Mouse (Mus musculus): ENCODE data around the gene Cyp11a1. TPM values are rescaled to one million over a fixed set of nuclear protein-coding genes. Genes with fewer than 3 reads are reported as not detected.

Cyp11a1 gene
- total and polyA plus RNA-seq, 2 experiments from 2014 or later = 0.22 to 1.3 TPM

DNA sequence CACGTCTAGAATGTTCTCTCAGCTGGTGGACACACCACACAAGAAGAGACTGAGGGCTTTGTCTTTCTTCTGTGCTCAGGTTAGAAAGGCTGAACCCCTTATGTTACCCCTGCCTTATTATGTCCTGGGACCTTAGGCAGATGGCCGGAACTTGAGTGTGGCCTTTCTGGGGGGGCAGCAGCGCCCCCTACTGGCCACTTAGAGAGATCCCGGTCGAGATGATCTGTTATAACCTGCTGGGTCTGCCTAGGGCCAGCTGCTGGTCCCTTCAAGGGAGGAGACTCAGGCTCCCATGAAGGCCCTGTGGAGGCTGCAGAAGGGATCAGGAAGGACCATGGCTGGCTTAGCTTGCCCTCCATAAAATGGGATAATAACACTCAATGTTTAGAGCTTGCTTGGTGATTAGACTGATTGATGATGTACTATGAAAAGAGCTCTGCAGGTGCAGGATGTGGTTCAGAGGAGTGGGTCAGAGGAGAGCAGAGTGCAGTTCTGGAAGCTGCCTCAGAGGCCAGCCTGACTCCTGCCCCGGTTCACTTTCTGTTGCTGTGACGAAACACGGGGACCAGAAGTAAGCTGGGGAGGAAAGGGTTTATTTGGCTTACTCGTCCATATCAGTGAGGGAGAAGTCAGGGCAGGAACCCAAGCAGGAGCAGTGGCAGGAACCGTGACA lies 15.6 kb upstream of the Cyp11a1 start:
- WGBS = 40% methylated on average over 10 of the region's 10 CpGs
- H3K27me3 ChIP-seq (ENCODE audit: insufficient read depth, low read length) = no peaks in the 10 kb centered on the region
- H3K4me3 ChIP-seq (ENCODE audit: low read depth, low read length) = no peak overlapping the region
- H3K4me2 ChIP-seq (ENCODE audit: low read depth, low read length, poor library complexity, severe bottlenecking) = no peak overlapping the region
- H3K9me3 ChIP-seq (ENCODE audit: low read length) = no peaks in the 10 kb centered on the region
- H3K27ac ChIP-seq (ENCODE audit: low read depth, low read length) = no peak overlapping the region
- no peaks in the 10 kb centered on the region for H3K36me3 ChIP-seq (ENCODE audit: insufficient read depth, low read length)
- no peak for DNase-seq (ENCODE audit: low spot score)
- H3K9ac ChIP-seq (replicated peaks; ENCODE audit: low read length, poor library complexity, severe bottlenecking) = no peak overlapping the region
- no peak for ATAC-seq (ENCODE audit: low FRiP score)
- TF ChIP-seq CTCF (IDR thresholded peaks at IDR 0.05) = peak; percentile 66
- no peaks in the 10 kb centered on the region for H3K4me1 ChIP-seq (ENCODE audit: insufficient read depth, low read length)

DNA sequence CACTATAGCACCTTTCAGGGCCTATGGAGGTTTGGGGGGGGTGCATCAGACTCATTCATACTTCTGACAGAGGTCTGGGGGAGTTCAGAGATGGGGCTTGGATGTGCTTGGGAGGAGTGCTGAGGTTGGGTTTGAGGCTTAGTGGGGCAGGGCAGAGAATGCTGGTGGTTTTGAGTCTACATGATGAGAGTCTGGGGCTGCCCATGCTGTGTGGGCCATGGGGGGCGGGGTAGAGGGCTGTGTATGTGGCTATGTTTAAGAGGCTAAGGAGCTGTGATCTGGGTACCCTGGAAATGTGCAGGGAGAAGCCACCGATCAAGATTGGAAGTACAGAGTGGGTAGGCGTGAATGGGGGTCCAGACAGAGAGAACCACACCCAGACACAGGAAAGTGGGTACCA lies 14.2 kb upstream of the Cyp11a1 start:
- H3K9ac ChIP-seq (replicated peaks; ENCODE audit: low read length, poor library complexity, severe bottlenecking) = no peak overlapping the region
- H3K4me2 ChIP-seq (ENCODE audit: low read depth, low read length, poor library complexity, severe bottlenecking) = no peak overlapping the region
- no peaks in the 10 kb centered on the region for H3K36me3 ChIP-seq (ENCODE audit: insufficient read depth, low read length)
- no peak overlapping the region for H3K27ac ChIP-seq (ENCODE audit: low read depth, low read length)
- no peak overlapping the region for H3K4me3 ChIP-seq (ENCODE audit: low read depth, low read length)
- H3K4me1 ChIP-seq (ENCODE audit: insufficient read depth, low read length) = no peaks in the 10 kb centered on the region
- H3K27me3 ChIP-seq (ENCODE audit: insufficient read depth, low read length) = no peaks in the 10 kb centered on the region
- H3K9me3 ChIP-seq (ENCODE audit: low read length) = no peaks in the 10 kb centered on the region
- no peak for TF ChIP-seq CTCF (IDR thresholded peaks at IDR 0.05)
- WGBS = 92% methylated on average over 3 of the region's 3 CpGs
- ATAC-seq (ENCODE audit: low FRiP score) (no peak), DNase-seq (ENCODE audit: low spot score) (no peak)

DNA sequence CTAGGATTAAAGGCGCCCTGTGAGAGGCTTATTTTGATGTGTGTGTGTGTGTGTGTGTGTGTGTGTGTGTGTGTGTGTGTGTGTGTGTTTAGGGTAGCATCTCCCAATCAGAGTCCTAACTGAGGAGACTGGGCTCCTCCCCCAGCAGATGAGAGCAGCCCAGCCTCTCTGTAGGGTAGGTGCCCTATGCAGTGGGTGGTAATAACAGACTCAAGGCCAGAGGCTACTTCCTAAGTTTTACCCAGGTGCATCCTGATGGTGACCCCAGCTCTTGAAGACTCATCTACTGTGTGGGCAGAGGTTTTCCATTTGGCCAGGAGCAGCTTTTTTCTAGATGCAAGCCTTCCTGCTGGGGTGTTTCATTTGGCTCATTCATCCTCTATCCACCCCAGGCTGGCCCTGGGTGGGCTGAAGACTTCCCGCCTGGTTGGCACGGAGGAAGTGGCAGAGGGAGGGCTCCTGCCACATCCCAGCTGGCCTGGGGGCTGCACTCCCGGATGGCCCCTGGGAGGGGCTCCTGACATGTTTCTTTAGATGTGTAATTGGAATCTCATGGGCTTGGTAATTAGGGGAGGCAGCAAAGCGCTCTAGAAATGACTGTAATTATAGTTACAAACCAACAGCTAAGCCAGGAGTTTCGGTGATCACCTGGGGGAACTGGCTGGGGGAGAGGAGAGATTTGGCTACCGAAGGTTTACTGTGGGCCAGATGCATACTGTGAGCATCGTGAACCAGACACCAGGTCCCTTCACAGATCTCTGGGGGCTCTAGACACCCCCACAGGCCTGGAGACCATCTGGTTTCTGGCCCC lies 13.2 kb upstream of the Cyp11a1 start:
- no peak for TF ChIP-seq CTCF (IDR thresholded peaks at IDR 0.05)
- no peak overlapping the region for H3K27ac ChIP-seq (ENCODE audit: low read depth, low read length)

DNA sequence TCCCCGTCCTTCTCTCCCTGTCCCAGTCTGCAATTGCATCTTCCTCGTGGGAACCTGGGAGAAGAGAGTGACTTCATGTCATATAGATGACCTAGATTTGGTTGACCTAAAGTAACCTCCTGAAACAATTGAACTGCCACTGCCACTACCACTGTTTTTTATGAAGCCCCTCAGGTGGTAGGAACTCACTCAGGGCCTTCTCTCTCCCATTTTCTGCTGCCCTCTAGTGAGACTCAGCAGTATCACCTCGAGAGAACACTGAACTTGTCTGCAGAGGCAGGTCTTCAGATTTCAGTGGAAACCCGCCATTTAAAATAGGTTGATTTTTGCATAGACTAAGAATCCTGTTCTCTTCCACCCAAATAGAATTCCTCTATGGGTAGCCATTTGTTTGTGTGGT lies 10.9 kb upstream of the Cyp11a1 start:
- no peaks in the 10 kb centered on the region for H3K36me3 ChIP-seq (ENCODE audit: insufficient read depth, low read length)
- no peak overlapping the region for H3K27ac ChIP-seq (ENCODE audit: low read depth, low read length)
- peak; percentile 79 for TF ChIP-seq CTCF (IDR thresholded peaks at IDR 0.05)
- no peaks in the 10 kb centered on the region for H3K4me1 ChIP-seq (ENCODE audit: insufficient read depth, low read length)
- WGBS = 38% methylated on average over 4 of the region's 4 CpGs
- H3K4me3 ChIP-seq (ENCODE audit: low read depth, low read length) = no peak overlapping the region
- H3K9me3 ChIP-seq (ENCODE audit: low read length) = no peaks in the 10 kb centered on the region
- ATAC-seq (ENCODE audit: low FRiP score) (no peak), DNase-seq (ENCODE audit: low spot score) (peak; percentile 68)
- no peak overlapping the region for H3K4me2 ChIP-seq (ENCODE audit: low read depth, low read length, poor library complexity, severe bottlenecking)
- H3K9ac ChIP-seq (replicated peaks; ENCODE audit: low read length, poor library complexity, severe bottlenecking) = no peak overlapping the region
- H3K27me3 ChIP-seq (ENCODE audit: insufficient read depth, low read length) = peaks cover 8% of the 10 kb centered on the region; the same call in 1 of the 2 replicates

More for the DNA sequence above, 13.2 kb upstream of the Cyp11a1 start:
- no peaks in the 10 kb centered on the region for H3K36me3 ChIP-seq (ENCODE audit: insufficient read depth, low read length)
- DNase-seq (ENCODE audit: low spot score) (peak; percentile 48), ATAC-seq (ENCODE audit: low FRiP score) (no peak)
- H3K9ac ChIP-seq (replicated peaks; ENCODE audit: low read length, poor library complexity, severe bottlenecking) = no peak overlapping the region
- no peaks in the 10 kb centered on the region for H3K4me1 ChIP-seq (ENCODE audit: insufficient read depth, low read length)
- H3K4me3 ChIP-seq (ENCODE audit: low read depth, low read length) = no peak overlapping the region
- 48% methylated on average over 8 of the region's 8 CpGs for WGBS
- H3K4me2 ChIP-seq (ENCODE audit: low read depth, low read length, poor library complexity, severe bottlenecking) = no peak overlapping the region
- no peaks in the 10 kb centered on the region for H3K27me3 ChIP-seq (ENCODE audit: insufficient read depth, low read length)
- H3K9me3 ChIP-seq (ENCODE audit: low read length) = no peaks in the 10 kb centered on the region

DNA sequence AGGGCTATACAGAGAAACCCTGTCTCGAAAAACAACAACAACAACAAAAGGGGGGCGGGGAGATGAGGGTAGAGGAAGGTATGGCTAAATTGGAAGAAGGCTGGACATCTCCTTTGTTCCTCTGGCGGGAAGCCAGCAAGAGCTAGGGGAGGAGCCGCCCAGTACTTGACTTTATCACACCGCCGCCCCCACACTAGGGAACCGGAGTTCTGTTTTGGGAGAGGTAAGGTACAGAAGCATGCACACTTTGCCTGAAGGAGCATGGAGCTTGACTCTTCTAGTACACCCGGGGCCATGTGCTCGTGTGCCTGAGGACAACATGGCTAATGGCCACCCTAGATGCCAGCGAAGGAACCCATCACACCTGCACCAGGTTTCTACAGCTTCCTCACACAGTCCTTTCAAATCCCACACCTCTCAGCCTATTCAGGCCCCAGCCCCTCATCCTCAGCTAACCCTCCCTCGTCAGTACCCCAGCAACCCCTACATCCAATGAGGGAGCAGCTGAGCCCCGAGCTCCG lies 8.6 kb upstream of the Cyp11a1 start:
- no peaks in the 10 kb centered on the region for H3K9me3 ChIP-seq (ENCODE audit: low read length)
- no peaks in the 10 kb centered on the region for H3K4me1 ChIP-seq (ENCODE audit: insufficient read depth, low read length)
- H3K27me3 ChIP-seq (ENCODE audit: insufficient read depth, low read length) = peaks cover 8% of the 10 kb centered on the region; the same call in 1 of the 2 replicates
- 0 out of 2 replicates have a peak overlapping the region, but pooled peaks have one; percentile 0 for H3K9ac ChIP-seq (replicated peaks; ENCODE audit: low read length, poor library complexity, severe bottlenecking)
- peak overlapping the region; percentile 30 for H3K4me3 ChIP-seq (ENCODE audit: low read depth, low read length)
- H3K36me3 ChIP-seq (ENCODE audit: insufficient read depth, low read length) = no peaks in the 10 kb centered on the region
- DNase-seq (ENCODE audit: low spot score) = peak; percentile 78
- TF ChIP-seq CTCF (IDR thresholded peaks at IDR 0.05) = no peak
- H3K4me2 ChIP-seq (ENCODE audit: low read depth, low read length, poor library complexity, severe bottlenecking) = peak overlapping the region; percentile 71
- H3K27ac ChIP-seq (ENCODE audit: low read depth, low read length) = peak overlapping the region; percentile 47; the same call in 1 of the 2 replicates
- ATAC-seq (ENCODE audit: low FRiP score) = peak; percentile 11
- WGBS = 22% methylated on average over 13 of the region's 13 CpGs

All from midbrain, postnatal 0 days (tissue).